Mouse (Mus musculus) lung, postnatal 0 days (tissue): ENCODE results near the gene Smim5. TPM values are rescaled to one million over a fixed set of nuclear protein-coding genes. Genes with fewer than 3 reads are reported as not detected.
A peak's percentile ranks its signal among the peaks of the same experiment; 100 is the strongest.

Experiments
- ATAC-seq: fragments of 200-750 bp; cut with Nextera tagmentation; 2 replicates; pipeline ENCODE4 v1.8.0; 2017; ENCODE audit warnings: moderate library complexity
- DNase-seq: peaks from one replicate; pipeline ENCODE4 v3.0.0-alpha.2; 2016; ENCODE audit warnings: low spot score
- H3K27ac ChIP-seq: fragments of 300-500 bp; sonication (generic); 2 replicates; pipeline ENCODE4 v1.5.1; 2014; ENCODE audit warnings: antibody characterized with exemption, mild to moderate bottlenecking, low read length, mixed read lengths
- H3K27me3 ChIP-seq: fragments of 300-500 bp; sonication (generic); replicated peaks from 2 replicates; pipeline ENCODE4 v1.6.1; 2014; ENCODE audit warnings: low read length, mixed read lengths; ENCODE audit not compliant: insufficient read depth
- H3K36me3 ChIP-seq: fragments of 300-500 bp; sonication (generic); 2 replicates; pipeline ENCODE4 v1.6.1; 2014; ENCODE audit warnings: low read length, mixed read lengths; ENCODE audit not compliant: insufficient read depth
- H3K4me1 ChIP-seq: fragments of 300-500 bp; sonication (generic); 2 replicates; pipeline ENCODE4 v1.6.1; 2014; ENCODE audit warnings: antibody characterized with exemption, low read depth, low read length, mixed read lengths; ENCODE audit not compliant: insufficient read depth
- H3K4me2 ChIP-seq: fragments of 300-500 bp; sonication (generic); replicated peaks from 2 replicates; pipeline ENCODE4 v1.6.1; 2014; ENCODE audit warnings: low read depth, mild to moderate bottlenecking, low read length, moderate library complexity, mixed read lengths
- H3K4me3 ChIP-seq: fragments of 300-500 bp; sonication (generic); 2 replicates; pipeline ENCODE4 v1.5.1; 2014; ENCODE audit warnings: low read depth, low read length
- H3K9ac ChIP-seq: fragments of 300-500 bp; sonication (generic); replicated peaks from 2 replicates; pipeline ENCODE4 v1.6.1; 2014; ENCODE audit warnings: low read depth, mild to moderate bottlenecking
- H3K9me3 ChIP-seq: fragments of 300-500 bp; sonication (generic); 2 replicates; pipeline ENCODE4 v1.6.1; 2016; ENCODE audit warnings: low read length, mixed read lengths
- CTCF ChIP-seq: IDR thresholded peaks from 2 replicates; pipeline ENCODE4 v1.5.1; 2016; ENCODE audit warnings: antibody characterized with exemption, mild to moderate bottlenecking
- EP300 ChIP-seq: IDR thresholded peaks from 2 replicates; pipeline ENCODE4 v1.6.1; 2016; ENCODE audit warnings: antibody characterized with exemption, mild to moderate bottlenecking, control low read depth
- WGBS: fragments of 180-500 bp; shearing (Covaris S2); extraction: QIAGEN DNeasy Blood & Tissue Kit; methylation state at CpG from one replicate; pipeline ENCODE4 v1.1.7; 2014; 5-methylcytosine and 5-hydroxymethylcytosine counted together
- polyA plus RNA-seq: library from polyadenylated mRNA; unstranded; fragments of >200 nt; fragmentation: Nextera tagmentation; extraction: Ambion mirVana; gene quantifications from 2 replicates; pipeline ENCODE4 v1.2.1, GENCODE M21; 2015

Smim5 gene
- polyA plus RNA-seq, 1 experiment from 2014 or later, result 25.8 TPM

DNA sequence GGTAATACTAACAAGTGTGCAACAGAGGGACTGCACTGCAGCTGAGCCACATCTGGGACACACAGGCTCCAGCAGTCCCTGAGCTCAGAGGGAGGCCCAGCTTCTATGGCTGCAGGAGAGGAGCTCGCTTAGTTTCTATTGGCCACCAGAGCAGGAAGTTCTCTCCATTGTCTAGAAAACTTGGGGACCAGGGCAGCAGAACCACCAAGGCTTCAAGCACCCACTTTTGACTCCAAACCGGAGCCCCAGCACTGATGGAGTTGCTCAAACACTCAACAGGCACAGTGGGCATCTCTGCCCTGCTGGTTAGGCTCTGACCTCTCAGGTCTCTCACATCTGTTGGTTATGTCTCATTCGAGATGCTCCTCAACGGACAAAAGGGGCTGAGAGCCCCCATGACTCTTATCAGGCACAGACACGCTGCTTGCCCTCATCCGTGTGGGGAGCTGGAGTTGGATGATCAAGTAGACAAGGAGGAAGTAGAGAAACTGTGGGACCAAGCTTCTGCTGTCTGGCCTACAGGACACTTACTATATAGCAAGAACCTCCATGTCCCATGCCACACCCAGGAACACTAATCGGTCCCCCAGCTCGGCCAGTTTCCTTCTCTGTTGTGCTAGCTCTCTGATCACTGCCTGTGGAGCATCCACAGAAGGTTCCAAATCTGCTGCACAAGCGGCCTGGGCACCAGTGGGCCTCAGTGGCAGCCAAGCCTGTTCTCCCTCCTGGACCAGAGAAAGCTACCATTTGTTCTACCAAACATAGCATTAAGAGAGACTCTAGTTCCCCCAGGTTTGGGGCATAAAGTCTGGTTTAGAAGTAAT, 1.8 kb downstream of the Smim5 start:
- 86% methylated on average over 9 of the region's 9 CpGs for WGBS
- Histone ChIP-seq H3K4me1 (peaks cover 42% of the 10 kb centered on the region), H3K9ac (no peak overlapping the region), H3K36me3 (no peaks in the 10 kb centered on the region), H3K27ac (0 out of 2 replicates have a peak overlapping the region, but pooled peaks have one; percentile 9), H3K4me2 (0 out of 2 replicates have a peak overlapping the region, but pooled peaks have one; percentile 5), H3K27me3 (no peaks in the 10 kb centered on the region), H3K9me3 (no peaks in the 10 kb centered on the region), H3K4me3 (no peak overlapping the region)
- DNase-seq (no peak), ATAC-seq (no peak)
- no peak for TF ChIP-seq EP300
- TF ChIP-seq CTCF, result no peak

DNA sequence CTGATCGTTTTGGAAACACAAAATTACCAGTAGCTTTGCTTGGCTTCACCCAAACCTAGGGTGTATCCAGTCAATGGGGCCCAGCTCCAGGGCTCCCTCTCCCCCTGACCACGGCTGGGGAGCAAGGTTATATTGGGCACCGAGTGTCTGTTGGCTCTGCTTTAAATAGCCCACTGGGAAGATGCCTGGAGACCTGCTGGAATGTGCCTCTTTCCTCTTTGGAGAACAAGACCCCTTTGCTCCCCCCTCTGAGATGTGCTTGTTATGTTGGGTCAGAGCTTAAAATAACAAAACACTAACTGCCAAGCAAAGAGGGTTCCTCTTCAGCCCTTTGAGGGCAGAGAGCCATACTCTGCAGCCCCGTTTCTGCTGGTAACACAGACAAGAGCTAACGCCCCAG, 2.4 kb downstream of the Smim5 start:
- no peak overlapping the region for H3K4me2 ChIP-seq
- TF ChIP-seq CTCF, result no peak
- TF ChIP-seq EP300, result no peak
- no peak for ATAC-seq
- no peaks in the 10 kb centered on the region for H3K9me3 ChIP-seq
- no peaks in the 10 kb centered on the region for H3K36me3 ChIP-seq
- peak overlapping the region; percentile 60 for H3K27ac ChIP-seq
- WGBS, result 56% methylated on average over 5 of the region's 5 CpGs
- no peak for DNase-seq
- peaks cover 42% of the 10 kb centered on the region for H3K4me1 ChIP-seq
- H3K27me3 ChIP-seq, result no peaks in the 10 kb centered on the region
- H3K4me3 ChIP-seq, result no peak overlapping the region
- no peak overlapping the region for H3K9ac ChIP-seq

DNA sequence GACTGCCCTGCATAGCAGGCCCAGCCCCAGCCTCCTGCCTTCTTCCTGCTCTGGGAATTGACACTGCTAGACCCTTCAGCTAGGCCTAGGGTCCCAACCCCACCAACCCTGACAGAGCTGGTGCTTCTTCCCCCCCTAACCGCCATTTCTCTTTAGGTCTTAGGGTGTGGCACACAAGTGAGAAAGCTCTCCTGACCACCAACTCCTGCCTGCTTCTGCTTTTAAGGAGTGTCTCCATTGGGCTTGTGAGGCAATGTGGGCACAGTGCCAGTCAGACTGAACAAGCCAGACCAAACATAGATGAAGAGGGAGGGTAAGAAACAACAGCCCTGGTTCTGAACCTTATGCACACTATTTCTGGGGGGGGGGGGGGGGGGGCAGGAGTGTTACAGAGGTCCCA, 3.1 kb downstream of the Smim5 start:
- H3K27ac ChIP-seq, result peak overlapping the region; percentile 60
- no peak overlapping the region for H3K4me3 ChIP-seq
- no peaks in the 10 kb centered on the region for H3K9me3 ChIP-seq
- peaks cover 42% of the 10 kb centered on the region for H3K4me1 ChIP-seq
- no peak overlapping the region for H3K9ac ChIP-seq
- no peak overlapping the region for H3K4me2 ChIP-seq
- DNase-seq (peak; percentile 92), ATAC-seq (peak; percentile 39)
- TF ChIP-seq EP300, result no peak
- TF ChIP-seq CTCF, result no peak
- 60% methylated on average over 1 of the region's 1 CpGs for WGBS
- H3K36me3 ChIP-seq, result no peaks in the 10 kb centered on the region
- H3K27me3 ChIP-seq, result no peaks in the 10 kb centered on the region

DNA sequence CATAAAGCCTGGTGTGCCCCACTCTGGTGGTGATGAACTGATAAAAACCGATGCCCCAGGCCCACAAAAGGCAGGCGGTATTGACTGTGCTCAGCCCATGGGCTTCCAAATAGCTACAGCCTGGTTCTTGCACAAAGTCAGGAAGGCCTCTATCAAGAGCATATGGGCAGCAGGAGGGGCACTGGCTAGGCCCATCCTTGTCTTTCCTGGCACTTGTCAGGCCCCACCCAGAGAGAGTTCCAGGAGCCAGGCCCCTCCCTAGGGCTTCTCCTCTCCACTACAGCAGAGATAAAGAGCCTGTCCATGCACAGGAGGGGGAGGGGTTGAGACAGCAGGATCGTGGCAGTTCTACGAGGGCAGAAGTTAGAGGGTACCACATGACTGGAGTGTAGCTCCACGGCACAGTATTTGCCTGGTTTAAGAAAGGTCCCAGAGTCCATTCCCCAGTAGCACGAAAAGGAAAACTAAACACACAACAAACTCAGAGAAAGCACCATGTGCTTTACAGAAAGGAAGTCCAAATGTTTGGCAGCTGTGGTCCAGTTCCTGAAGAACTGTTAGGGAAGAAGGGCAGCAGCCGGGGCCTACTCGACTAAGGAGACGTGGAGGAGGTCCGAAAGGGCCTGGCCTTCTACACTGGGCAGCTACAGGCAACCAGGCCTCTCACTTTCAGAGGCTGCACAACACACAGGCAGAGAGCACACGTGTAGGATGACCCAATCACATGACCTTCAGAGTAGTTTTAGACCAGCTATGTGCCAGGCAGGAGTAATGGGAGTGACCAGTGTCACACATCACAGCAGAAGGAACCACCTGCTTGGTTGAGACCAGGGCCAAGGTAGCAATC, 3.8 kb downstream of the Smim5 start:
- peaks cover 42% of the 10 kb centered on the region for H3K4me1 ChIP-seq
- no peak; the same call in 1 of the 2 replicates for TF ChIP-seq CTCF
- no peak for TF ChIP-seq EP300
- H3K4me3 ChIP-seq, result no peak overlapping the region
- H3K9ac ChIP-seq, result no peak overlapping the region
- ATAC-seq (peak; percentile 57), DNase-seq (peak; percentile 79)
- peak overlapping the region; percentile 60 for H3K27ac ChIP-seq
- H3K36me3 ChIP-seq, result no peaks in the 10 kb centered on the region
- H3K4me2 ChIP-seq, result no peak overlapping the region
- no peaks in the 10 kb centered on the region for H3K27me3 ChIP-seq
- 28% methylated on average over 11 of the region's 11 CpGs for WGBS
- no peaks in the 10 kb centered on the region for H3K9me3 ChIP-seq

DNA sequence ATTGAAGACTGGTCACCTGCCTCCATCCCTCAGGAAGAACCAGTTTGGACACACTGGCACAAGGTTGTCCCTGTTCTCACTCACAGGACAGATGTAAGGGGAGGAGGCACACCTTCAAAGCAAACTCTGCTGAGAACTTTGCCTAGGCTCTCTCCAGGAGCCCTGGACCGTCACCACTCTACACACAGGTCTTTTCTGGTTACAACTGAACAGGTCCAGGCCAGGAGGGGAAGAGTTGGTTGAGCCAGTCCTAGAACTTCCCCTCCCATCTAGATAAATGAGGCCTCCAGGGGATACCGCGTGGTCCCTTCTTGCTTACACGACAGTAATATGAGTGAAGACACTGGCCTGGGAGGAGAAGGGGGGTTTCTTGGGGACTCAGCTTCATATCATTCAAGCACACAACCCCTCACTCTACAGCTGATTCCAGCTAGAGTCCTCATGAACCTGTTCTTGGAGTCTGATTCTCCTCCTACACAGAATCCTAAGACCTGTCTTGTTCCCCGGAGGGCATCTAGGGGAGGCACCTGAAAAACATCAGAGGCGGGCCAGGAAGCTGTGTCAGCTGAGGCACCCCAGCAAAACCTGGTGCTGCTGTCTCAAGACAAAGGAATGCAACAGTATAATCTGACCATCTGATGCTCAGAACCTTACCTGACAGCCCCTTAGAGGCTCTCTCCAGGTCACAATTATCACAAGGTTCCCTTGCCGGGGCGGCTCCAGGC, 4.6 kb downstream of the Smim5 start:
- Histone ChIP-seq H3K36me3 (no peaks in the 10 kb centered on the region), H3K4me2 (no peak overlapping the region), H3K27ac (peak overlapping the region; percentile 62), H3K27me3 (no peaks in the 10 kb centered on the region), H3K4me3 (no peak overlapping the region), H3K4me1 (peaks cover 42% of the 10 kb centered on the region), H3K9ac (no peak overlapping the region), H3K9me3 (no peaks in the 10 kb centered on the region)
- no peak for ATAC-seq
- TF ChIP-seq CTCF (no peak), EP300 (no peak)
- WGBS, result 56% methylated on average over 8 of the region's 8 CpGs
- no peak for DNase-seq
